Mouse (Mus musculus) Patski (cell line): ENCODE data around the gene Runx3. TPM values are rescaled to one million over a fixed set of nuclear protein-coding genes. Genes with fewer than 3 reads are reported as not detected.

Source experiments
- ATAC-seq: fragments of 100-300 bp; one replicate; pipeline ENCODE4 v1.8.0; 2021
- CTCF ChIA-PET: fragments of 350-600 bp; sonication (Branson Sonifier 250); formaldehyde crosslinking; loops from one replicate; lab custom pipeline; 2022; ENCODE audit warnings: inconsistent platforms; lab: Charles Lee
- POLR2A ChIA-PET: fragments of 350-600 bp; sonication (Branson Sonifier 250); formaldehyde crosslinking; loops from one replicate; lab custom pipeline; 2022; ENCODE audit warnings: antibody characterized with exemption, inconsistent platforms; lab: Charles Lee
- DNase-seq: peaks from one replicate; pipeline ENCODE4 v3.0.0-alpha.2; 2011; ENCODE audit warnings: low read depth, low spot score
- H3K27me3 ChIP-seq: fragments of 371-371 bp; one replicate; pipeline ENCODE4 v1.5.1; 2021
- CTCF ChIP-seq: fragments of 100-300 bp; IDR thresholded peaks from one replicate; pipeline ENCODE4 v1.5.1; 2021
- in situ Hi-C: fragments of 300-500 bp; cut with MboI; formaldehyde crosslinking; loops from 3 replicates; pipeline ENCODE4 v1.11.1; 2018; ENCODE audit warnings: low pct_unique_long_range_greater_than_20kb, mixed read lengths
- polyA plus RNA-seq: library from polyadenylated mRNA; unstranded; gene quantifications from one replicate; pipeline ENCODE4 v1.2.3, GENCODE M21; 2021

The Runx3 gene
- polyA plus RNA-seq, 1 experiment from 2014 or later: 8.9 TPM

- no peak for ATAC-seq
- TF ChIP-seq CTCF: no peak
- ChIA-PET CTCF (no interaction called here), POLR2A (no interaction called here)
- in situ Hi-C loops: no loop called here
- no peaks in the 10 kb centered on the region for H3K27me3 ChIP-seq
- DNase-seq: no peak
Observed at GRCm38 (mm10) chr4:135085077-135085853, 35.2 kb upstream of the Runx3 start.

- DNase-seq: no peak
- ChIA-PET CTCF (no interaction called here), POLR2A (no interaction called here)
- ATAC-seq: no peak
- TF ChIP-seq CTCF: no peak
- H3K27me3 ChIP-seq: no peaks in the 10 kb centered on the region
- in situ Hi-C loops: no loop called here
Observed at GRCm38 (mm10) chr4:135090613-135091012, 29.8 kb upstream of the Runx3 start.

- ChIA-PET POLR2A (no interaction called here), CTCF (no interaction called here)
- no peak for DNase-seq
- no peak for ATAC-seq
- H3K27me3 ChIP-seq: no peaks in the 10 kb centered on the region
- in situ Hi-C loops: no loop called here
- TF ChIP-seq CTCF: no peak
Observed at GRCm38 (mm10) chr4:135092871-135093270, 27.6 kb upstream of the Runx3 start.

GRCm38 (mm10) chr4:135095693-135096092, 24.8 kb upstream of the Runx3 start:
- DNase-seq: no peak
- no peaks in the 10 kb centered on the region for H3K27me3 ChIP-seq
- no peak for TF ChIP-seq CTCF
- ATAC-seq: no peak
- CTCF ChIA-PET: no interaction called here
- POLR2A ChIA-PET: no interaction called here
- in situ Hi-C loops: no loop called here

DNA sequence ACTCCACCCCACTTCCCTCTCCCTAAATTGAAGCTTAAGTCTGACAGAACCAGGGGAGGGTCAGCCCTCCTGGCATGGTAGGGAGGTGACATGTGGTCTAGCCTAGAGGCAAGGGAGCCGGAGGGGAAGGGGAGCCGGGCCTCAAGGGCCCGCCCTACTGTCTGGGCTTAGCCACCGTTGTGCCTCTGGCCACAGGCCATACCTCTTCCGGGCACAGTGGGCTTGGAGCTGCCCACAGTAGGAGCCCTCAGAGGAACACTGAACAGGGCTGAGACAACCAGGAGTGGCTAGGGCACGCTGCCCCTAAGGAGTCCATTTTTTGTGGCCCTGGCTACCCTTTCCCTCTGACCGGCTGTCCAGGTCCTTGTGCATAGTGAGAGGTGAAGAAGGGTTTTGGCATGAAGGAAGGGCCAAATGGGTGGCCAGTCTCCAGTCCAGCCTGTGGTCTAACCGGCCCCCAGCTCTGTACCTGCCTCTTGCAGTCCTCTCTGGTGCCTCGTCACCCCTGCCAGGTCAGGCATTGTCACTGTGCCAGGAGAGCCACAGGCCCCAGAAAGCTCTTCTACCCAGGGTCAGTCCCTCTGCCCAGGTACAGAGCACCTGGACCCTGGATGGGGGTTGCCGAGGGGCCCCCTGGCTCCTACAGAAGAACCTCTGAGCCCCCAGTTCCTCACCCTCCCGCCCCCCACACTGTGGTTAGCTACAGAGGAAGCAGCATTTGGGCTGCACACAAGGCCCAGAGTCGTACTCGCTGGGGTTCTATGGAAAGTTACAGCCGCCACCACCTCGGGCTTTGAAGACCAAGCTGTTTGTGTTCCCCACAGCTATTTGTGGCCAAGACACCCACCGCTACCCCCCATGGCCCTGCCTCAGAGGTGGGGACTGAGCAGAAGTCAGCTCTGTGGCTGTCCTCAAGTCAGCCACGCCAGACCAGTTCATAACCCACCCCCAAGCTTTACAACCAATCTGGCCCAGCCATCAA, 22.3 kb upstream of the Runx3 start:
- in situ Hi-C loops: no loop called here
- no peak for TF ChIP-seq CTCF
- ChIA-PET CTCF (interaction anchor here (1.0 to 1.5 kb wide), 2 partner anchors 10 to 23 kb away, joined by 3 read pairs; no protein-coding TSS in a partner anchor), POLR2A (no interaction called here)
- ATAC-seq (no peak), DNase-seq (no peak)
- H3K27me3 ChIP-seq: no peaks in the 10 kb centered on the region

DNA sequence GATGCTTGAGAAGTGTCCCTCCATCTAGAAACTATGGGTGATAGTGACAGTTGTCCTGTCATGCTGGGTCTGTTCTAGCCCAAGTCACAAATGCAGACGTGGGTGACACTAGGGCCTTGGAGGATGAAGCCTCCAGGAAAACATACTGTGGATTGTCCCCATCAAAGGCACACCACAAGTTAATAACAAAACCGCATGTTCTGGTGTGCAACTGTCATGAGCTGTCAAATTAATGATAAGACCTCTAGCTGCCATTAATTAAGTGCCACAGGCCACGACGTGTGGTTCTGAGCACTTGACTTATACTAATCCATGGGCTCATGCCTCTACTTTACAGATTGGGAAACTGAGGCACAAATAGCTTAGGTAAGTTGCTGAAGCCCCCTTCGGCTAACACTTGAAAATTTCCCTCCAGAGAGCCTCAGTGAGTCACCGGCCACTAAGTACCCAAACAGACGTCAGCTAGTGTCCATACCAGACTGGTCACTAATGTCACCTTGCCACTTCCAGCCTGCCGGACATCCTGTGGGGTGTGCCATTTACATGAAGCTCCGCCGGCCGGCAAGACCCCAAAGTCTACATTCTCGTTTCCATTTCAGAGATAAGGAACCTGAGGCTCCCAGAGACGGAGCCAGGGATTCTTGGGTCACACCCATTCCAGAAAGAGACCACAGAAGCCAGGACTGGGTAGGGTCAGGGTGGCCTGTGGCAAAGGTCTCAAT, 18.3 kb upstream of the Runx3 start:
- peaks cover 11% of the 10 kb centered on the region for H3K27me3 ChIP-seq
- ATAC-seq: no peak
- in situ Hi-C loops: no loop called here
- ChIA-PET CTCF (no interaction called here), POLR2A (interaction anchor here (0.6 kb wide), 1 partner anchor 24 kb away, joined by 3 read pairs; no protein-coding TSS in a partner anchor)
- DNase-seq: no peak
- TF ChIP-seq CTCF: no peak

DNA sequence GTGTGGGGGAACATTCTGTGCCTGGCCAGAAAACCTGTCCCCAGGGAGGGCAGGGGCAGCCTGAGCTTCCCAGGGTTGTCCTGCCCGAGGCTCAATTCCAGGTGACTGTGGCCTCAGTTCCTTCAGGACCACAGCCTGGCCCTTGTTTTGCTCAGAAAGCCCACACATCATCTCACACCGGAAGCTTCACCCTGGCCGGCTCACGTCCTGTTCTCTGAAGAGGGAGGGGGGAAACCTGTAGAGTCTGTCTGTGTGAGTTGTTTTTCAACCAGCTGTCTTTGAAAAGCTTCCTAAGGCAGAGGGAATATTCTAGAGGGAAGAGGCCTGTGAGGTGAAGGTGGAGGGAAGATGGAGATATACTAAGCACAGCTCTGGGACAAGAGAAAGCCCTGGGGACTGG, 17.7 kb upstream of the Runx3 start:
- DNase-seq (no peak), ATAC-seq (no peak)
- no peak for TF ChIP-seq CTCF
- ChIA-PET CTCF (no interaction called here), POLR2A (no interaction called here)
- H3K27me3 ChIP-seq: peaks cover 11% of the 10 kb centered on the region
- in situ Hi-C loops: no loop called here

GRCm38 (mm10) chr4:135103800-135104199, 16.7 kb upstream of the Runx3 start:
- in situ Hi-C loops: no loop called here
- no peak for DNase-seq
- ATAC-seq: no peak
- POLR2A ChIA-PET: no interaction called here
- H3K27me3 ChIP-seq: peaks cover 11% of the 10 kb centered on the region
- CTCF ChIA-PET: no interaction called here
- TF ChIP-seq CTCF: no peak

DNA sequence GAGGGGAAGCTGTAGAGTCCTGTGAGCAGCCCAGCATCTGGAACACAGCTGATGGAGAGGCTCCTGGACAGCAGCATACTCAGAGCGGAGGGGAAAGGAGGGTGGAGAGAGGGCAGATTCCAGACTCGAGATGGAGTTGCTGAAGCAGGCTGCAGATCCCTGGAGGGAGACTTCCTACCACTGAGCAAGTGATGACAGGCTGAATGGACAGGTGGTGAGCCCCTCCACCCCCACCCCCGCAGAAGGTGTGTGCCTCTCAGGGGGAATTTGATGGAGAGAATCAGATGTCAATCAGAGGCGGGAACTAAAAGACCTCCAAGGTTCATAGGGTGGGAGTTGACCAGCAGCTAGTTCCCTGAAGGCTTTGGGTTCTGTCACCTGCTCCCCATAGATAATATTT, 13.5 kb upstream of the Runx3 start:
- POLR2A ChIA-PET: no interaction called here
- peaks cover 17% of the 10 kb centered on the region for H3K27me3 ChIP-seq
- no peak for ATAC-seq
- no peak for TF ChIP-seq CTCF
- DNase-seq: no peak
- in situ Hi-C loops: no loop called here
- CTCF ChIA-PET: no interaction called here

- DNase-seq (no peak), ATAC-seq (no peak)
- in situ Hi-C loops: no loop called here
- POLR2A ChIA-PET: no interaction called here
- H3K27me3 ChIP-seq: peaks cover 17% of the 10 kb centered on the region
- CTCF ChIA-PET: no interaction called here
- TF ChIP-seq CTCF: no peak
Observed at GRCm38 (mm10) chr4:135108666-135109065, 11.8 kb upstream of the Runx3 start.
